Mouse (Mus musculus) lung, postnatal 25 days (tissue): ENCODE results near the gene 2610028H24Rik.
A peak's percentile ranks its signal among the peaks of the same experiment; 100 is the strongest.

Experiments
- DNase-seq: peaks from one replicate; pipeline ENCODE4 v3.0.0; 2022; ENCODE audit warnings: low spot score

Gene 2610028H24Rik

GRCm38 (mm10) chr10:76448851-76449250 is at the start of gene 2610028H24Rik:
2610028H24Rik (plus strand) TSS chr10:76449081.
- peak; percentile 70 for DNase-seq

- DNase-seq: no peak
Measured at GRCm38 (mm10) chr10:76408520-76408919, 40.4 kb upstream of the 2610028H24Rik start.

GRCm38 (mm10) chr10:76416811-76417210 is 32.1 kb upstream of the 2610028H24Rik start:
- DNase-seq: no peak

GRCm38 (mm10) chr10:76425674-76426073 is 23.2 kb upstream of the 2610028H24Rik start:
- no peak for DNase-seq

- peak; percentile 37 for DNase-seq
Measured at GRCm38 (mm10) chr10:76433925-76434324, 15.0 kb upstream of the 2610028H24Rik start.

GRCm38 (mm10) chr10:76439107-76439890 is 9.6 kb upstream of the 2610028H24Rik start:
- DNase-seq: peak; percentile 77

GRCm38 (mm10) chr10:76440281-76440680 is 8.6 kb upstream of the 2610028H24Rik start, which contains the start of gene AC141477.1:
AC141477.1 (minus strand) TSS chr10:76440444.
- no peak for DNase-seq

GRCm38 (mm10) chr10:76442178-76443088 is 6.4 kb upstream of the 2610028H24Rik start, which contains the start of gene Pcnt:
Pcnt (minus strand) TSS chr10:76442786.
- peak; percentile 98 for DNase-seq

GRCm38 (mm10) chr10:76445996-76446681 is 2.7 kb upstream of the 2610028H24Rik start:
- DNase-seq: peak; percentile 43

GRCm38 (mm10) chr10:76447406-76448229 is 1.3 kb upstream of the 2610028H24Rik start:
- DNase-seq: peak; percentile 87

- peak; percentile 48 for DNase-seq
Measured at GRCm38 (mm10) chr10:76455289-76455688, 6.4 kb downstream of the 2610028H24Rik start.

GRCm38 (mm10) chr10:76461255-76461654 is 12.4 kb downstream of the 2610028H24Rik start:
- DNase-seq: no peak

- DNase-seq: no peak
Measured at GRCm38 (mm10) chr10:76462312-76462711, 13.4 kb downstream of the 2610028H24Rik start.

- DNase-seq: no peak
Measured at GRCm38 (mm10) chr10:76462721-76463120, 13.8 kb downstream of the 2610028H24Rik start.

GRCm38 (mm10) chr10:76468203-76469162 is 19.6 kb downstream of the 2610028H24Rik start, which contains the start of the genes Mcm3ap and Ybey:
Mcm3ap (plus strand) TSS chr10:76468927.
Ybey (minus strand) TSS chr10:76469114.
- peak; percentile 85 for DNase-seq

GRCm38 (mm10) chr10:76473759-76474158 is 24.9 kb downstream of the 2610028H24Rik start:
- no peak for DNase-seq

GRCm38 (mm10) chr10:76480851-76481250 is 32.0 kb downstream of the 2610028H24Rik start:
- DNase-seq: no peak

GRCm38 (mm10) chr10:76481480-76481879 is 32.6 kb downstream of the 2610028H24Rik start:
- DNase-seq: no peak

- DNase-seq: no peak
Measured at GRCm38 (mm10) chr10:76486302-76486701, 37.4 kb downstream of the 2610028H24Rik start.

GRCm38 (mm10) chr10:76488265-76488664 is 39.4 kb downstream of the 2610028H24Rik start:
- DNase-seq: no peak
